Mouse (Mus musculus) cerebellum, adult 9-10 months (tissue): ENCODE data around the gene Tango2.

Experiments
- DNase-seq: peaks from one replicate; pipeline ENCODE4 v3.0.0; 2022

Tango2 gene

DNA sequence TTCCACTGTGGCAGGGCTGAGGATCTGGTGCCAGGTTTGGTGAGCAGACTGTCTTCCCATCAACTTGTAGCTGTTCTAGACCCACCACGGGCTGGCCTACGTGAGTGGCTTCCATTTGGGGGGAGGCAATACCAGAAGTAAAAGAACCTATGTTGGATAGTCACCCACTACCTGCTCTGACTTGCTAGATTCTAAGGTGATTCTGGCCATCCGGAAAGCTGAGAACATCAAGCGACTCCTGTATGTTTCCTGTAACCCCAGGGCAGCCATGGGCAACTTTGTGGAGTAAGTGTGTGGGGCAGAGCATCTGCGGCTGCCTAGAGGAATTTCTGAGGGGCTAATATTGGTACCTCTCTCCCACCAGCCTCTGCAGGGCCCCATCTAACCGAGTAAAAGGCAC is 95.2 kb downstream of the Tango2 start:
- no peak for DNase-seq

DNA sequence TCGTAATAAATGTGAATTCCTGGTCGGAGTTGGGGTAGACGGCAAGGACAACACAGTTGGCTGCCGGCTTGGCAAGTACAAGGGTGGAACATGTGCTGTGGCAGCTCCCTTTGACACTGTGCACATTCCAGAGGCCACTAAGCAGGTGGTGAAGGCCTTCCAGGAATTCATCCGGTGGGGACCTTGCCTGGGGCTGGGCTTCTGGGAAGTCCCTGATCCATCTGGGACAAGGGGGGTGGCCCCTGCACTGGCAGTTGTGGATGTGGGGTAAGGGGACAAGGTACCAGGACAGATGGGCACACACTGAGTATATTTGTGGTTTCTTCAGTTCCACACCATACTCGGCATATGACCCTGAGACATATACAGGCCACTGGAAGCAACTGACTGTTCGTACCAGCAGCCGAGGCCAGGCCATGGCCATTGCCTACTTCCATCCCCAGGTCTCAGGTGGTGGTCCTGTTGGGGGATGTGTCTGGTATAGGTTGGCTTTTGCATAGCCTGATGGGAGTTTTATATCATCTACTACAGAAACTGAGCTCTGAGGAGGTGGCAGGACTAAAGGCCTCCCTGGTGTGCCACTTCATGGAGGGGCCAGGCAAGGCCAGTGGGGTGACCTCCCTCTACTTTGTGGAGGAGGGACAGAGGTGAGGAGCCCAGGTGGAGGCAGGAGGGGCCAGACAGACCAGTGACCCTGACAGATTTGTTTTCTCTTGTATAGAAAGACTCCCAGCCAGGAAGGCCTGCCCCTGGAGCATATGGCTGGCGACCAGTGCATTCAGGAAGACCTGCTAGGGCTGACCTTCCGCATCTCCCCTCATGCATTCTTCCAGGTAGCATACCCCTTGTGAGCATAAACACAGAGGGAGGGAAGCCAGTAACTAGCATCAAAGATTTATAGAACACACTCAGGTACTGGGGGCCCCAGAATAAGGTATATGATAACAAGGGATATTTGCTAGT is 96.8 kb downstream of the Tango2 start:
- DNase-seq: no peak
